Mouse (Mus musculus) left cerebral cortex, adult 2 months (tissue): ENCODE data around the gene Ttc41. TPM values are rescaled to one million over a fixed set of nuclear protein-coding genes. Genes with fewer than 3 reads are reported as not detected.
"Not testable (repeated sequence)": the region's sequence is repeated elsewhere in the genome, so short reads cannot be mapped to it uniquely, and the experiment has no call there.

Source experiments
- DNase-seq, 2 experiments: peaks; one replicate each; pipeline ENCODE4 v3.0.0; 2021 to 2022; ENCODE audit warnings: low spot score in 2 of 2, mixed read lengths in 1 of 2; ENCODE audit errors: extremely low spot score in 1 of 2
- H3K27ac ChIP-seq: fragments of 200-600 bp; 2 replicates; pipeline ENCODE4 v1.8.1; 2022
- H3K4me3 ChIP-seq: fragments of 200-600 bp; 2 replicates; pipeline ENCODE4 v1.8.1; 2022
- CTCF ChIP-seq: fragments of 200-600 bp; IDR thresholded peaks from 2 replicates; pipeline ENCODE4 v1.8.1; 2022; ENCODE audit warnings: antibody characterized with exemption, mild to moderate bottlenecking, moderate library complexity
- intact Hi-C: fragments of 180-260 bp; cut with DNase I; formaldehyde crosslinking; loops from one replicate; pipeline ENCODE4 v1.15.1; 2025
- long read RNA-seq, 2 experiments: library from polyadenylated mRNA; stranded (forward); transcript quantifications; one replicate each; pipeline ENCODE4 v2.0.0; 2021; ENCODE audit warnings: borderline mapping rate in 2 of 2
- total RNA-seq, 2 experiments: library from RNA; stranded (reverse); gene quantifications; 2 replicates each; pipeline ENCODE4 v1.2.3; 2021

Ttc41 gene
- total RNA-seq = 1 to 10 TPM; 1.4 to 1.5 TPM
- long read RNA-seq, experiment 1 = 0 reads
- long read RNA-seq, experiment 2 = 0 reads

GRCm38 (mm10) chr10:86705318-86705921, at the start of gene Ttc41, which contains the start of gene Hsp90b1:
Gene Ttc41, plus strand, starts transcription at chr10:86705811.
Gene Hsp90b1, minus strand, starts transcription at chr10:86705509.
- TF ChIP-seq CTCF = no peak
- H3K4me3 ChIP-seq = peak within 1 kb of the TSS; percentile 80
- intact Hi-C loops = loop anchor here (1.0 to 10.0 kb wide), 3 partner anchors 73 to 831 kb away; no protein-coding TSS in a partner anchor
- H3K27ac ChIP-seq = peak within 1 kb of the TSS; percentile 100
- DNase-seq = peak; percentile 98 to 100

DNA sequence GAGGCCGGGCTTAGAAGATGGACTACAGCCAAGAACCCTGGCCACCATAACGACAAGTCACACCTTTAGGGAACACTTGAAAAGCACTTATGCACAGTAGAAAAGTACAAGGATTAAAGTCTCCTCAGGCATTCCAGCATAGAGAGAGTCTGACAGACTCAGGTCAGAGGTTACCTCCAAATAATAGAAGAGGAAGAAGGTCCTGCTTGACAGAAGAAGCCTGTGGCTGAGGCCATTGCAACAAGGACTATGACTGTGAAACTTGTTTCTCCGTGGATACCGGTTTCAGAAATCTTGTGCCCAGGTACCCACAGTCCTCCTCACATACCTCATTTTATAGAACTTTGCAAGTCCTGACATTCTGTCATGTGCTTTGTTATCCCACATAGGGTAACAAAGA, 35.1 kb upstream of the Ttc41 start:
- intact Hi-C loops, H3K4me3 ChIP-seq, DNase-seq, H3K27ac ChIP-seq: not testable (repeated sequence)

GRCm38 (mm10) chr10:86684797-86685178, 20.8 kb upstream of the Ttc41 start:
- intact Hi-C loops, DNase-seq: not testable (repeated sequence)
- H3K27ac ChIP-seq = peak overlapping the region; percentile 88
- peak overlapping the region; percentile 73 for H3K4me3 ChIP-seq

- peak; percentile 79 to 80 for DNase-seq
- Histone ChIP-seq H3K4me3 (peak overlapping the region; percentile 73), H3K27ac (peak overlapping the region; percentile 88)
- intact Hi-C loops = not testable (repeated sequence)
Observed at GRCm38 (mm10) chr10:86685179-86686016, 20.2 kb upstream of the Ttc41 start.

DNA sequence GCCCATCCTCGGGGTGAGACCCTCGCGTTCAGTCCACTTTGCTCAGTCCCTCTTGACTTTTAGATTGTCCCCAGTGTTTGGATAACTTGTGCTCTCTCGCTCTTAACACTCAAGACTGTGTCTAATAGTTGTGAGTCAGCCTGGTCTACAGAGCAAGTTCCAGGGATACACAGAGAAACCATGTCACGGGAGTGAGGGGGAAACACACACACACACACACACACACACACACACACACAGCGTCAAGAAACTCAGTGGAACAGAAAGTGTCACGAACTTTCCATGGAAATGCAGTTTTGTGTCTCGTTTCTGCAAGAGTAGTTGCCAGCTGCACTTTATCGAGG, 19.6 kb upstream of the Ttc41 start:
- H3K27ac ChIP-seq, intact Hi-C loops, DNase-seq: not testable (repeated sequence)
- peak overlapping the region; percentile 73 for H3K4me3 ChIP-seq

DNA sequence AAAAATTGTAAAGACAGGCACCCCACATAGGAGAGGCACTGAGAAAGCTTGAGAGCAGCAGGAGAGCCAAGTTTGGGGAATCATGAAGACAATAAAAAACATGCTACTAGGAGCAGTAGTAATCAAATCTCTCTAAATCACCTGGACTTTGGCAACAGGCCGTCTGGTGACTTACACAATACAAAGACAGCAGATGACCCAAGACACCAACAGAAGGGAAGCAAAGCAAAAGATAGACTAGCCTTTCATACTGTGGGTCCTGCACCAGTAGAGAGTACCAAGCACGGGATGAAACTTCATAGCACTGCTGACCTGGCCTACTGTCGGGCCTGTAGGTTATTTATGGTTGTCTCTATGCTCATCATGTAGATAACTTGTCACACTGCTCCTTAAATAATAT, 5.4 kb upstream of the Ttc41 start:
- Histone ChIP-seq H3K4me3 (0 out of 2 replicates have a peak overlapping the region, but pooled peaks have one; percentile 8), H3K27ac (no peak overlapping the region)
- DNase-seq = no peak
- intact Hi-C loops = loop anchor here (10.0 kb wide), 1 partner anchor 825 kb away; no protein-coding TSS in a partner anchor
- TF ChIP-seq CTCF = no peak

DNA sequence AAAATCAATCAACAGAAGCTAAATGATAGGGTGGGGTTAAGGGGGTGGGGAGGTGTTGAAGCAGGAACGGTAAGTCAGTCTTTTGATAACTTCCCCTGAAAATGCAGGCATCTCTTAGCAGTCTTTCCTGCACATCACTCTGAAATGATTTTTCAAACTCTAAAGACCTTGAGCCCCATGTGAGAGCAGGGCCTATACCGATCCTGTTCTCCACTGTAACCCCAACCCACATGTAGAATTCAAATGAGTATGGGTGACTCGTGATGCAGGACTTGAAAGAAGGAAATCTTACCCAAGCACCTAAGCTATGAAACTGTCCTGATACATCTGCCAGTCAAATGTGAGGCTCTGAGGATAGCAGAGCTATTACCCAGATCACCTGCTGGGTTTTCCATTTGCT, 4.6 kb upstream of the Ttc41 start:
- no peak for DNase-seq
- intact Hi-C loops = loop anchor here (10.0 kb wide), 1 partner anchor 826 kb away; no protein-coding TSS in a partner anchor
- no peak for TF ChIP-seq CTCF
- Histone ChIP-seq H3K27ac (no peak overlapping the region), H3K4me3 (no peak overlapping the region)

DNA sequence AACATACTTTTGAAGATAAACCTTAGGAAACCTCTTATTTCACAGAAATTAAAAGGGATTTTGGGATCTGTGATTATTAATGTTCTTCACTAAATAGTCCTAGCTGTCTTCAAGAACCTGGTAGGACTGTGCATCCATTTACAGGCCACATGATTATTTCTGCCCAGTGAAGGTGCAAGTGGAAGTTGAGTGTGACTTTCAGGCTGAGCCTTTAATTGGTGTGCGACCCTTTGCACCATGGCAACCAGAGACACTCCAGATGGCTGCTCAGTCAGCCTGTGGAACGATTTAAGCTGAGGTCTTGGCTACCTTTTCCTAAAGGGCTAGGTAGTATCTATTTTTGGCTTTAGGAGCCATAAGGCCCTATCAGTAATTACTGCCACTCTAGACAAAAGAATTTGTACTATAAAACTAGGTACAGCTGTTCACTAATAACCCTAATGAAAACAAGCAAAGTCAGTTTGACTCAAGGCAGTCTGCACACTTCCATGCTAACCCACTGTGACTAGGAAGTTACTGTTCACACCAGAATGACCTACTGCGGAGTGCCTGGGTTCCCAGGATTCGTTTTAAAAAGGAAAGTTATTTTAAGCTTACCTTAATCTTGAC, 3.2 kb upstream of the Ttc41 start:
- intact Hi-C loops = loop anchor here (10.0 kb wide), 1 partner anchor 828 kb away; no protein-coding TSS in a partner anchor
- DNase-seq = no peak
- Histone ChIP-seq H3K27ac (no peak overlapping the region), H3K4me3 (no peak overlapping the region)
- TF ChIP-seq CTCF = no peak

DNA sequence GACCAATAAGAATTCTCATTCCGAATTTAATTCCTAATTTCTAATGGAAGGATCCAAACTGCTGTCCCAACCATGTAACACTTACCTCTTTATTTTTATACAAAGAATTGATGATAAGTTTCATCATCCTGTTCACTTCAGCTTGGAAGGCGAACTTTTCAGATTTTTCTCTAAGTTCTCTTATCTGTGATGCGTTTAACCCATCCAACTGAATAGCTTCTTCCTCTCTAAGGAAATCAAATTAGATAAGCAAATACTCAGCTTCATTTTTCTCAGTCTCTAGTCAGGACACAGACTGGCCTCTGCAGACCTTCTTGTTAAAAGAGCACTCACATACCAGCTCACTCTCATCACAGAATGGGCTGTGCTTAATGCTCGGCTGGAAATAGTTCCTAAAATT, 2.2 kb upstream of the Ttc41 start:
- intact Hi-C loops = loop anchor here (10.0 kb wide), 1 partner anchor 829 kb away; no protein-coding TSS in a partner anchor
- no peak for DNase-seq
- no peak overlapping the region for H3K27ac ChIP-seq
- H3K4me3 ChIP-seq = peak overlapping the region; percentile 80; the same call in 1 of the 2 replicates
- TF ChIP-seq CTCF = no peak

- Histone ChIP-seq H3K27ac (peak overlapping the region; percentile 97; the same call in 1 of the 2 replicates), H3K4me3 (peak overlapping the region; percentile 80)
- intact Hi-C loops = loop anchor here (10.0 kb wide), 1 partner anchor 829 kb away; no protein-coding TSS in a partner anchor
- no peak for TF ChIP-seq CTCF
- DNase-seq = no peak
Observed at GRCm38 (mm10) chr10:86704141-86704540, 1.5 kb upstream of the Ttc41 start.

GRCm38 (mm10) chr10:86704589-86705191, 921 bp upstream of the Ttc41 start:
- intact Hi-C loops = loop anchor here (1.0 to 10.0 kb wide), 3 partner anchors 74 to 830 kb away; no protein-coding TSS in a partner anchor
- TF ChIP-seq CTCF = no peak
- Histone ChIP-seq H3K27ac (peak overlapping the region; percentile 97), H3K4me3 (peak overlapping the region; percentile 80)
- DNase-seq = no peak
